Mouse (Mus musculus): ENCODE results near the gene Ccdc57. TPM values are rescaled to one million over a fixed set of nuclear protein-coding genes. Genes with fewer than 3 reads are reported as not detected.
A peak's percentile ranks its signal among the peaks of the same experiment; 100 is the strongest.
"Not testable (repeated sequence)": the region's sequence is repeated elsewhere in the genome, so short reads cannot be mapped to it uniquely, and the experiment has no call there.

The Ccdc57 gene
- total RNA-seq, 1 experiment from 2014 or later: 9.2 TPM

DNA sequence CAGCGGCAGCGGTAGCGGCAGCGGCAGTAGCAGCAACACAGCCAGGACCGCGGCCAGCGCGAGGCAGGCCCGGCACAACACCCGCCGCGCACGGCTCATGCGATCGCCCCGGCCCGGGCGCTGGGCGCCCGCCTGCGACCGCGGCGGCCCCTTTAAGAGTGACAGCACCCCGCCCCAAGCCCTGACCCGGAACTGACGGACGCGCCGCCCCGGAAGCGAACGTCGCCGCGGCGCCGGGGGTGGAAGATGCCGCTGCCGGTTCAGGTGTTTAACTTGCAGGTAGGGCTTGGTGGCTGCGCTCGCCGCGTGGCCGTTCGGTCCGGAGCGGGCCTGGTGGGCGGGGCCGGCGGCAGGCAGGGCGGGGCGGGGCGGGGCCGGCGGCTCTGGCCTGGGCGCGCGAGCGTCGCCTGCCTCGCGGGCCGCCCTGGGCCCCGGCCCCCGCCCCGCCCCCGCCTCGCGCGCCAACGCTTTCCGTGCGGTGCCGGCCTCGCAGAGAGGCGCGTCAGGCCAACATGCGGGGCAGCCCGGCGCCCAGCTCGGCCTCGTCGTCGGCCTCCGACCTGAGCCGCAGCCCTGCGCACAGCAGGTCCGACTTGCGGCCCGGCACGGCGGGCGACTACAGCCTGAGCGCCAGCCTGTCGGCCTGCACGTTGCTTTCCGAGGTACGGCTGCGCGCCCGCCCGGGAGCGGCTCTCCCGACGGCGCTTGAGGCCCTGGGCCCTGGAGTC lies 148.4 kb downstream of the Ccdc57 start, which contains the start of the genes Rfng and Gps1:
Gene Rfng, minus strand, starts transcription at position 144 of the 728 bp plus-strand sequence.
Gene Gps1, plus strand, starts transcription at position 209 of the 728 bp plus-strand sequence.
- peak; percentile 69 to 71 for ATAC-seq (replicated peaks in 1 of 2; ENCODE audit: insufficient read depth in 1 of 2, low FRiP score in 2 of 2, low TSS enrichment in 1 of 2, low read depth in 1 of 2, poor library complexity in 2 of 2, severe bottlenecking in 2 of 2)

DNA sequence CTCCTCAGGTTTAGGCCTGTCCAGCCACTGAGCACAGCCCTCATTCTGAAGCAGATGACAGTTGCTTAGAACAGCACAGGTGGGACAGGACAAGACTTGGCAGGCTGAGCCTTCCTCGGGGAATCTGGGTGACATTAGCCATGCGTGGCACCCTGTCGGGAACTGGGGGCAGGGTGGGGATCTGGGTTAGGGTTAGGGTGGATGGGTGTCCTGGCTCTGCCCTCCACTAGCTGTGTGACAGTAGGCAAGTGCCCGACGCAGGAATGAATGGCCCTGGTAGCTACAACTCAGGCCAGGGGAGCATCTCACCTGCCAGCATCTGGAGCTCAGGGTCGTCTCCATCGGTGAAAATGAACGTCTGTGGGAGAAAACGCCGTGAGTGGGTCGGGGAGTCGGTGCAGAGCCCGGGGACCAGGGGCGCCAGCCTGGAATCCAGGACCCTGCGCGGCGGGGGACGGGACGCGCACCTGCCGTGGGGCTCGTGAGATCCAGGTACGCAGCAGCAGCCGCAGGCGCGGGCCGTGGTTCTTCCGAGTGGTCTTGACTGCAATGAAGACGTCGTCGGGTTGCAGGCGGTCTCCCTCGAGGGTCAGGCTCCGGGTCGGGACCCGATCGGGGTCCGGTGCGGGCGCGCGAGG lies 149.1 kb downstream of the Ccdc57 start:
- no peak for ATAC-seq (replicated peaks in 1 of 2; ENCODE audit: insufficient read depth in 1 of 2, low FRiP score in 2 of 2, low TSS enrichment in 1 of 2, low read depth in 1 of 2, poor library complexity in 2 of 2, severe bottlenecking in 2 of 2)

DNA sequence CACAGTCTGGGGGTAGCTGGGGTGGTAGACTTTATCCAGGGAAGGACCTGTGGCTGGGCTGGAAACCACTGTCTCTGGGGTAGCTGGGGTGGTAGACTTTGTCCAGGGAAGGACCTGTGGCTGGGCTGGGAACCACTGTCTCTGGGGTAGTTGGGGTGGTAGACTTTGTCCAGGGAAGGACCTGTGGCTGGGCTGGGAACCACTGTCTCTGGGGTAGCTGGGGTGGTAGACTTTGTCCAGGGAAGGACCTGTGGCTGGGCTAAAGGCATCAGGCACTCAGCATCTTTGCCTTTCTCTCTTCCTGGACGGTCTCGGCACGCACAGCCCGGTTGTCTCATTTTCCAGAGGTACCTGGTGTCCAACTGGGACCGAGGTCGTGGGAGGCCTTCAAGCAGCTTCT lies 151.3 kb downstream of the Ccdc57 start:
- not testable (repeated sequence) for ATAC-seq (replicated peaks in 1 of 2; ENCODE audit: insufficient read depth in 1 of 2, low FRiP score in 2 of 2, low TSS enrichment in 1 of 2, low read depth in 1 of 2, poor library complexity in 2 of 2, severe bottlenecking in 2 of 2)

DNA sequence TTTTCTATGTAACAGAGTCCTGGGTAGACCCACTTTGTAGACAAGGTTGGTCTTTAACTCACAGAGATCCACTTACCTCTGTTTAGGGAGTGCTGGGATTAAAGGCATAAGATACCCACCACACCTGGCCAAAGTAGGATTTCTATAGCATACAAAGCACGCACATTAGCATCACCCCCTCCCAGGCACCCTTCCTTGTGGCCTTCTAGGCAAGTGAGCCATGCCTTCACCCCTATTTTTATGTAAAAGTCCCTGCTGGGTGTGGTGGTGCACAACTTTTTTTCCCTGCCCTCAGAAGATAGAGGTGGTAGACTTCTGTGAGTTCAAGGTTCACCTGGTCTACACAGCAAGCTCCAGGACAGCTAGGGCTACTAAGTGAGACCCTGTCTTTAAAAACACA lies 152.8 kb downstream of the Ccdc57 start:
- ATAC-seq (replicated peaks in 1 of 2; ENCODE audit: insufficient read depth in 1 of 2, low FRiP score in 2 of 2, low TSS enrichment in 1 of 2, low read depth in 1 of 2, poor library complexity in 2 of 2, severe bottlenecking in 2 of 2): no peak

DNA sequence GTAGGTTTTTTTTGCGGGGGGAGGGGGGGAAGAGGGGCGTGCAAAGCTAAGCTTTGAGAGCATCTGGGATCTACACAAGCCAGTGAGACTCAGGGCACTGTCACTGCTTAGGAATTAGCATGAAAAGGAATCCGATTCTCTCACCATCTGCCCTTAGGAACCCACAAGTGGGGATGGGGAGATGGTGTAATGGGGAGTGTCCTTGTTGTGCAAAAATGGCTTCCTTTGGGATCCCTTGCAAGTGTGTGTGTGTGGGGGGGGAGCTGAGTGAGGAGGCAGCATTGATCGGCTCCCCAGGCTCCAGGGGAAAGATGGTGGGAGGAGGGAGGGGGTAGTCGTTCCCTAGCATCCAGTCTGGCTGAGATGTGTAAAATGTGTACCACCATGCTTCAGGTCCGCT lies 155.5 kb downstream of the Ccdc57 start:
- no peak for ATAC-seq (replicated peaks in 1 of 2; ENCODE audit: insufficient read depth in 1 of 2, low FRiP score in 2 of 2, low TSS enrichment in 1 of 2, low read depth in 1 of 2, poor library complexity in 2 of 2, severe bottlenecking in 2 of 2)

Other genes starting within 250 kb of the Ccdc57 start
- gene Cenpx, start 219.1 kb downstream of the Ccdc57 start, total RNA-seq (2017): 58.2 and 91.7 TPM in 2 replicates
- 34.2 and 34.5 TPM in 2 replicates for gene Lrrc45, start 218.9 kb downstream of the Ccdc57 start, total RNA-seq (2017)
- gene Rac3, start 211.4 kb downstream of the Ccdc57 start, total RNA-seq (2017): not detected in 2 replicates
- gene Dcxr, start 205.6 kb downstream of the Ccdc57 start, total RNA-seq (2017): 12.5 and 21.0 TPM in 2 replicates
- not detected in 2 replicates for gene Cbr2, start 200.8 kb downstream of the Ccdc57 start, total RNA-seq (2017)
- 10.3 and 10.5 TPM in 2 replicates for gene Hmga1b, start 170.1 kb downstream of the Ccdc57 start, total RNA-seq (2017)
- 2.6 and 4.0 TPM in 2 replicates for gene Rfng, start 148.7 kb downstream of the Ccdc57 start, total RNA-seq (2017)
- gene Gps1, start 148.6 kb downstream of the Ccdc57 start, total RNA-seq (2017): 58.1 and 67.2 TPM in 2 replicates
- 28.9 and 38.7 TPM in 2 replicates for gene Dus1l, start 136.5 kb downstream of the Ccdc57 start, total RNA-seq (2017)
- gene Fasn, start 108.3 kb downstream of the Ccdc57 start, total RNA-seq (2017): 26.1 and 46.4 TPM in 2 replicates
- gene Slc16a3, start 15.6 kb upstream of the Ccdc57 start, total RNA-seq (2017): 2.0 and 8.8 TPM in 2 replicates
- 97.6 and 158 TPM in 2 replicates for gene Csnk1d, start 58.5 kb upstream of the Ccdc57 start, total RNA-seq (2017)
- 2.5 and 3.2 TPM in 2 replicates for gene Cd7, start 106.5 kb upstream of the Ccdc57 start, total RNA-seq (2017)
- gene Sectm1b, start 130.7 kb upstream of the Ccdc57 start, total RNA-seq (2017): not detected in 2 replicates
- gene Sectm1a, start 148.3 kb upstream of the Ccdc57 start, total RNA-seq (2017): 0.50 TPM in 1 of 2 replicates, not detected in the other
- gene Tex19.2, start 185.8 kb upstream of the Ccdc57 start, total RNA-seq (2017): not detected in 2 replicates
- not detected in 2 replicates for gene Tex19.1, start 213.3 kb upstream of the Ccdc57 start, total RNA-seq (2017)
- gene Uts2r, start 227.4 kb upstream of the Ccdc57 start, total RNA-seq (2017): not detected in 2 replicates